In the genomic region with DNA sequence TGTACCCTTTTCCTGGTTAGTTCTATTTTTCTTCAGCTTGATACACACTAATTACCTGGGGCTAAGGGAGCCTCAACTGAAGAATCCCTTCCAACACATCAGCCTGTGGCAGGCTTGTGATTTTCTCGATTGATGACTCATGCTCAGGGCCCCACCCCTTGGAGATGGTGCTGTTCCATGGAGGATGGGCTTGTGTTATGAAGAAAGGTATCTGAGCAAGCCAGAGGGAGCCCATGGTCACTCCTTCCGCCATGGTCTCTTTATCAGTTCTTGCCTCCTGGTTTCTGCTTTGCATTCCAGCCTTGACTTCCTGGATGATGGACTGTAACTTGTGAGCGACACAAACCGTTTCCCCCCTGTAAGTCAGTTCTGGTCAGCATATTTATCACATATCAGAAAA, we compare ENCODE assay signal across 23 mouse cellular contexts.
A peak's percentile ranks its signal among the peaks of the same experiment; 100 is the strongest.
DNase-seq lines count a peak whose midpoint lies in the region; ATAC-seq and TF ChIP-seq lines count a peak whose summit lies in the region.
"Had no signal": no experiment of that assay in that cellular context is flagged by ENCODE, and none has a peak within 500 bp of the region (broad histone marks: within the 10 kb centered on the region; RNA-seq: fewer than 3 reads in every experiment).

No protein-coding gene starts in this region.

- H3K4me1 ChIP-seq in liver, embryonic 14.5 days (replicated peaks; ENCODE audit: control insufficient read depth in 2 of 2, insufficient read depth in 2 of 2, low read length in 1 of 2), result no peaks in the 10 kb centered on the region
- no peaks in the 10 kb centered on the region for H3K4me1 ChIP-seq in midbrain, embryonic 16.5 days (ENCODE audit: control insufficient read depth, insufficient read depth, low read length)
- H3K4me1 ChIP-seq: forebrain, embryonic 12.5 days; heart, embryonic 10.5 days; heart, embryonic 15.5 days; hindbrain, embryonic 10.5 days had no signal

- TF ChIP-seq CTCF in liver, embryonic 14.5 days (IDR thresholded peaks at IDR 0.05; ENCODE audit: low read depth), result no peak

- no peak overlapping the region for H3K27ac ChIP-seq in liver, embryonic 14.5 days
- H3K27ac ChIP-seq in midbrain, embryonic 16.5 days (ENCODE audit: low read length), result no peak overlapping the region
- H3K27ac ChIP-seq: embryonic facial prominence, embryonic 13.5 days; forebrain, embryonic 12.5 days; heart, embryonic 10.5 days; heart, embryonic 15.5 days; hindbrain, embryonic 10.5 days; hindbrain, embryonic 14.5 days had no signal

- H3K27me3 ChIP-seq in liver, embryonic 14.5 days (ENCODE audit: control insufficient read depth, insufficient read depth, low read length), result no peaks in the 10 kb centered on the region
- no peaks in the 10 kb centered on the region for H3K27me3 ChIP-seq in midbrain, embryonic 16.5 days (ENCODE audit: control insufficient read depth, insufficient read depth, low read depth, low read length)
- H3K27me3 ChIP-seq: embryonic facial prominence, embryonic 13.5 days; forebrain, embryonic 12.5 days; heart, embryonic 15.5 days had no signal

- no peaks in the 10 kb centered on the region for H3K9me3 ChIP-seq in liver, embryonic 14.5 days (ENCODE audit: control insufficient read depth, low read length)
- no peaks in the 10 kb centered on the region for H3K9me3 ChIP-seq in midbrain, embryonic 16.5 days (replicated peaks; ENCODE audit: control insufficient read depth, low read length, poor library complexity, severe bottlenecking)
- H3K9me3 ChIP-seq: embryonic facial prominence, embryonic 13.5 days; forebrain, embryonic 12.5 days; heart, embryonic 10.5 days; heart, embryonic 15.5 days; hindbrain, embryonic 10.5 days had no signal

- H3K9ac ChIP-seq in liver, embryonic 14.5 days (replicated peaks), result no peak overlapping the region
- no peak overlapping the region for H3K9ac ChIP-seq in midbrain, embryonic 16.5 days (ENCODE audit: low read depth, low read length)
- H3K9ac ChIP-seq: embryonic facial prominence, embryonic 13.5 days; forebrain, embryonic 12.5 days; heart, embryonic 15.5 days; hindbrain, embryonic 14.5 days had no signal

- peak; percentile 8 for DNase-seq in c-Kit-positive CD71-negative TER-119-negative erythroid progenitor cells, embryonic 14.5 days (ENCODE audit: low read depth)
- peak; percentile 26 for DNase-seq in liver
- DNase-seq in liver, embryonic 14.5 days (ENCODE audit: low read depth in 3 of 3, low spot score in 3 of 3), result peak in 1 of 3 experiments; percentile 1
- DNase-seq in adrenal gland, postnatal 10 days, result no peak
- no peak for DNase-seq in urinary bladder, postnatal 36 days (ENCODE audit: low spot score in 2 of 2)
- DNase-seq: adrenal gland, adult 8-10 months; B cell, adult 2 months; cerebellum, adult 11 months; cerebellum, adult 9-10 months; cerebellum, postnatal 25 days; gastrocnemius, postnatal 10 days; heart, adult 18-20 months had no signal

- WGBS in liver, embryonic 14.5 days (ENCODE audit: insufficient replicate concordance), result 15% methylated on average over 4 of the region's 4 CpGs
- 92% methylated on average over 4 of the region's 4 CpGs for WGBS in midbrain, embryonic 16.5 days

- ATAC-seq in liver, embryonic 14.5 days (ENCODE audit: insufficient read depth), result peak; percentile 73
- 0 out of 2 replicates have a peak, but pooled peaks have one; percentile 61 for ATAC-seq in megakaryocyte-erythroid progenitor cell, adult 5-6 weeks (replicated peaks; ENCODE audit: low FRiP score, low TSS enrichment, poor library complexity, severe bottlenecking)
- ATAC-seq in midbrain, embryonic 16.5 days, result no peak
- ATAC-seq: CD4-positive, CD25-positive, alpha-beta regulatory T cell, adult 4 months; forebrain, embryonic 16.5 days had no signal

- no peak overlapping the region for H3K4me2 ChIP-seq in liver, embryonic 14.5 days (ENCODE audit: low read depth)
- H3K4me2 ChIP-seq in midbrain, embryonic 16.5 days (ENCODE audit: low read length), result no peak overlapping the region
- H3K4me2 ChIP-seq: embryonic facial prominence, embryonic 13.5 days; forebrain, embryonic 12.5 days; heart, embryonic 15.5 days; hindbrain, embryonic 14.5 days had no signal

- no peak overlapping the region for H3K4me3 ChIP-seq in liver, embryonic 14.5 days (ENCODE audit: insufficient read depth in 1 of 2, low read depth in 2 of 2, low read length in 2 of 2)
- no peak overlapping the region for H3K4me3 ChIP-seq in midbrain, embryonic 16.5 days (ENCODE audit: low read depth, low read length)
- H3K4me3 ChIP-seq: embryonic facial prominence, embryonic 13.5 days; forebrain, embryonic 12.5 days; heart, embryonic 10.5 days; heart, embryonic 15.5 days; hindbrain, embryonic 10.5 days had no signal

- TF ChIP-seq EP300 in liver, embryonic 14.5 days (IDR thresholded peaks at IDR 0.05; ENCODE audit: low read depth), result no peak

- no peaks in the 10 kb centered on the region for H3K36me3 ChIP-seq in liver, embryonic 14.5 days (replicated peaks; ENCODE audit: control insufficient read depth, insufficient read depth, low read depth)
- no peaks in the 10 kb centered on the region for H3K36me3 ChIP-seq in midbrain, embryonic 16.5 days (ENCODE audit: control insufficient read depth, insufficient read depth, low read length)
- H3K36me3 ChIP-seq: embryonic facial prominence, embryonic 13.5 days; forebrain, embryonic 12.5 days; G1E; heart, embryonic 10.5 days; heart, embryonic 15.5 days; hindbrain, embryonic 10.5 days had no signal

Comparison
In these comparisons a context has a peak if more than half of its experiments do, and no peak if none do; other contexts are left out.
1. DNase-seq: peak in c-Kit-positive CD71-negative TER-119-negative erythroid progenitor cells, embryonic 14.5 days (single experiment) and liver (single experiment); none in adrenal gland, postnatal 10 days (single experiment) and urinary bladder, postnatal 36 days (0 of 2).